Mouse (Mus musculus) hindbrain, embryonic 16.5 days (tissue): ENCODE measurements at regions not wholly inside any gene's neighbourhood (a gene's known extent, or its start where the extent isn't known, plus 50 kb on each side); places are given as distances from the start of the nearest gene placed in this dataset.

Experiments used
- ATAC-seq: fragments of 200-750 bp; cut with Nextera tagmentation; 2 replicates; pipeline ENCODE4 v1.8.0; 2017; ENCODE audit warnings: moderate TSS enrichment, moderate library complexity
- H3K27ac ChIP-seq: fragments of 300-500 bp; sonication (generic); 2 replicates; pipeline ENCODE4 v1.5.1; 2014; ENCODE audit warnings: low read depth, mild to moderate bottlenecking, control low read depth, low read length, moderate library complexity
- H3K27me3 ChIP-seq: fragments of 300-500 bp; sonication (generic); replicated peaks from 2 replicates; pipeline ENCODE4 v1.6.1; 2014; ENCODE audit warnings: low read length; ENCODE audit not compliant: control insufficient read depth, insufficient read depth
- H3K36me3 ChIP-seq: fragments of 300-500 bp; sonication (generic); 2 replicates; pipeline ENCODE4 v1.6.1; 2014; ENCODE audit warnings: mild to moderate bottlenecking, low read length, moderate library complexity, mixed read lengths; ENCODE audit not compliant: control insufficient read depth, insufficient read depth
- H3K4me1 ChIP-seq: fragments of 300-500 bp; sonication (generic); 2 replicates; pipeline ENCODE4 v1.6.1; 2014; ENCODE audit warnings: low read depth, low read length; ENCODE audit not compliant: control insufficient read depth, insufficient read depth
- H3K4me2 ChIP-seq: fragments of 300-500 bp; sonication (generic); 2 replicates; pipeline ENCODE4 v1.6.1; 2014; ENCODE audit warnings: mild to moderate bottlenecking, low read length, control low read depth, moderate library complexity
- H3K4me3 ChIP-seq: fragments of 300-500 bp; sonication (generic); 2 replicates; pipeline ENCODE4 v1.5.1; 2014; ENCODE audit warnings: mild to moderate bottlenecking, low read length, control low read depth, moderate library complexity
- H3K9ac ChIP-seq: fragments of 300-500 bp; sonication (generic); 2 replicates; pipeline ENCODE4 v1.6.1; 2014; ENCODE audit warnings: low read depth, mild to moderate bottlenecking, control low read depth, low read length, moderate library complexity
- H3K9me3 ChIP-seq: fragments of 300-500 bp; sonication (generic); 2 replicates; pipeline ENCODE4 v1.6.1; 2014; ENCODE audit warnings: mild to moderate bottlenecking, low read length, moderate library complexity; ENCODE audit not compliant: control insufficient read depth
- WGBS: fragments of 180-500 bp; shearing (Covaris S2); extraction: QIAGEN DNeasy Blood & Tissue Kit; methylation state at CpG from one replicate; pipeline ENCODE4 v1.1.7; 2014; 5-methylcytosine and 5-hydroxymethylcytosine counted together

DNA sequence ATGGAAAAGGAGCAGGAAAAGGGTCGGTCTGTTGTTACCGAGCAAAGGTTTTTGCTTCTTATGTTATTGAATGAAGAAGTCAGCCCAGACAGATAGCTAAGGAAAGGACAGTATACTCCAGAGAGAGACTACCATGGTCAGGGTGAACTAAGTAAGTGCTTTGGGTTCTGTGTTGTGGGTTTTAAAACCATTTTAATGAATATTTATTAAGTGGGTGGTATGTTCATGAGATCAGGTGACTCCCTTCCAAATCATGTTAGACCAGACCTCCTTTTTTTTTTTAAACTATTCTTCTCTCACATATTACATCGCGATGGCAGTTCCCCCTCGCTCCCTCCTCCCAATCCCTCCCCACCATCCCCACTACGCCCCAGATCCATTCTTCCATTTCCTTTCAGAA lies 67.3 kb upstream of the Bach2 start:
- H3K27me3 ChIP-seq = no peaks in the 10 kb centered on the region
- WGBS = 96% methylated on average over 6 of the region's 6 CpGs
- no peaks in the 10 kb centered on the region for H3K9me3 ChIP-seq
- H3K4me2 ChIP-seq = no peak overlapping the region
- H3K9ac ChIP-seq = no peak overlapping the region
- no peak overlapping the region for H3K27ac ChIP-seq
- no peak for ATAC-seq
- no peaks in the 10 kb centered on the region for H3K36me3 ChIP-seq
- H3K4me3 ChIP-seq = no peak overlapping the region
- H3K4me1 ChIP-seq = no peaks in the 10 kb centered on the region

DNA sequence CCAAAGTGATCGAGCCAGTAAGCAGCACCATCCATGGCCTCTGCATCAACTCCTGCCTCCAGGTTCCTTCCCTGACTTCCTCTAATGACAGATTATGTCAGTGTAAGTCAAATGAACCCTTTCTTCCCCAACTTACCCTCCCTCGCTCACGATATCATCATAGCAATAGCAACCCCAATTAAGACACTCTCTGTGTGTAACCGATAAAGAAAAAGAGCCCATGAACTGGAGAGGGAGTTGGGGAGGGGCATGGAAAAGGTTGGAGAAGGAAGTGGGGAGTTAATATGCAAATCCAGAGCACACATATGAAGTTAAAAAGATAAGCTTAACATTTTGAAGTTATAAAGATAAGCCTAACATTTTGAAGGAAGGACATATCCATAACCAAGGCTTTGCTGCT lies 65.6 kb upstream of the Bach2 start:
- Histone ChIP-seq H3K27ac (no peak overlapping the region), H3K4me2 (no peak overlapping the region), H3K36me3 (no peaks in the 10 kb centered on the region), H3K4me1 (no peaks in the 10 kb centered on the region), H3K27me3 (no peaks in the 10 kb centered on the region), H3K9me3 (no peaks in the 10 kb centered on the region), H3K4me3 (no peak overlapping the region), H3K9ac (no peak overlapping the region)
- ATAC-seq = no peak
- WGBS = 93% methylated on average over 4 of the region's 4 CpGs

DNA sequence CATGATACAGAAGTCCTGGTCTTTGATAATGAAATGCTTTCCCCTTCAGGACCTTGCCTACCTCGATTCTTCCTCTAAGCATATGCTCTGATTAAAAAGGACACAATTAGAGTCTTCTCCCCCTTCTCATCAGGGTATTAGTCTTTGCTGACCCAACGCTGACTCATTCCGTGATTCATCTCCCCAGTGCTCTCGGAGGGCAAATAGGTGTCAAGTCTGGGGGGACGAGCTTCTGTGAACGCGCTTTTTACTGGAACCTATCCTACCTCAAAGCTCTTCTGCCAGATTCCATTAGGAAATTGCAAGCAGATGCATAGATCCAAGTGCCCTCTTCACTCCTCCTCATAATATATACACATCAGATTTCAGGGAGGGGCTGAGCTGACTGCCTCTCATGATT lies 63.8 kb upstream of the Bach2 start:
- no peak overlapping the region for H3K4me2 ChIP-seq
- H3K36me3 ChIP-seq = no peaks in the 10 kb centered on the region
- 72% methylated on average over 7 of the region's 7 CpGs for WGBS
- H3K27me3 ChIP-seq = no peaks in the 10 kb centered on the region
- H3K4me1 ChIP-seq = no peaks in the 10 kb centered on the region
- H3K9ac ChIP-seq = no peak overlapping the region
- no peak overlapping the region for H3K4me3 ChIP-seq
- ATAC-seq = no peak
- no peaks in the 10 kb centered on the region for H3K9me3 ChIP-seq
- H3K27ac ChIP-seq = no peak overlapping the region

DNA sequence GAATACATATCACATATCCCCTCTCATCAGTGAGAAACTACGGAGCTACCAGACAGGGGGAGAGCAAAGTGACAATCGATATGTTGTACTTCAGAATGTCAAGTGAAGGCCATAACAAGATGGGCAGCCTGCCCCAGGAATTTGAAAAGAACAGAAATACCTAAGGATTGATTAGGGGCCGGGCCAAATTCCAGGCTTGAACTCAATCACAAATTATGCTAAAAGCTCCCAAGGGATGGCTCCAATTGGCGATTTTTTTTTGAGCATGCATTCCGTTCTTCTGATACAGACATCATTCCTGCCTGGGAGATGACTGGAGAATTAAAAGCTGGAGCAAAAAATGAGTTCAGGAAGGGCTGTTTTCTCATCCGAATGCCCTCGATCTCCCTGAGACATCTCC lies 63.4 kb upstream of the Bach2 start:
- no peaks in the 10 kb centered on the region for H3K9me3 ChIP-seq
- H3K36me3 ChIP-seq = no peaks in the 10 kb centered on the region
- no peaks in the 10 kb centered on the region for H3K4me1 ChIP-seq
- ATAC-seq = no peak
- H3K4me3 ChIP-seq = no peak overlapping the region
- H3K9ac ChIP-seq = no peak overlapping the region
- WGBS = 74% methylated on average over 7 of the region's 7 CpGs
- no peaks in the 10 kb centered on the region for H3K27me3 ChIP-seq
- H3K27ac ChIP-seq = no peak overlapping the region
- no peak overlapping the region for H3K4me2 ChIP-seq

DNA sequence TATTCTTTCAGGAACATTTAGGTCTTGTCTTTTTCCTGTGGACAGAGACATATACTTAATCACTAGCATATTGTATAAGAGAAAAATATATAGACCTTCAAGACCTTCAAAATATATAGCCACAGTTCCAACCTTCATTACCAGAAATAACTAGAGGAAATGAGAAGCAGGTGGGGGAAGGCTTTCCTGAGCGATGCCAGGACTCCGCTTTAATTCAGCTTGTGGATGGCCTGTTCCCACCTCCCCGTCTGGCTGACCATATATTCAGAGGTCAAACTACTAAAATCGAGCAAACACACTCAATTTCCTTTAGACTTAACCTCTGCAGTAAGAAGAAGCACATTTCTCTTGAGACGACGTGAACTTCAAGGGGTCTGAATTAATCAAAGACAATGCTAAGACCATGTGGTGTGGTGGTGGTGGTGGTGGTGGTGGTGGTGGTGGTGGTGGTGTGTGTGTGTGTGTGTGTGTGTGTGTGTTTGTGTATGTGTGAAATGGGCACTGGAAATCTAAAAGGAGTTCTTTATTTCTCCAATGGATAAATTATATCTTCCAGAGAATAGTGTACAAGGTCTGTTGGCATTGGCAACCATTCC lies 62.7 kb upstream of the Bach2 start:
- Histone ChIP-seq H3K4me3 (no peak overlapping the region), H3K27ac (no peak overlapping the region), H3K27me3 (no peaks in the 10 kb centered on the region), H3K9ac (no peak overlapping the region), H3K36me3 (no peaks in the 10 kb centered on the region), H3K4me2 (no peak overlapping the region), H3K4me1 (no peaks in the 10 kb centered on the region), H3K9me3 (no peaks in the 10 kb centered on the region)
- no peak for ATAC-seq
- 54% methylated on average over 6 of the region's 6 CpGs for WGBS

DNA sequence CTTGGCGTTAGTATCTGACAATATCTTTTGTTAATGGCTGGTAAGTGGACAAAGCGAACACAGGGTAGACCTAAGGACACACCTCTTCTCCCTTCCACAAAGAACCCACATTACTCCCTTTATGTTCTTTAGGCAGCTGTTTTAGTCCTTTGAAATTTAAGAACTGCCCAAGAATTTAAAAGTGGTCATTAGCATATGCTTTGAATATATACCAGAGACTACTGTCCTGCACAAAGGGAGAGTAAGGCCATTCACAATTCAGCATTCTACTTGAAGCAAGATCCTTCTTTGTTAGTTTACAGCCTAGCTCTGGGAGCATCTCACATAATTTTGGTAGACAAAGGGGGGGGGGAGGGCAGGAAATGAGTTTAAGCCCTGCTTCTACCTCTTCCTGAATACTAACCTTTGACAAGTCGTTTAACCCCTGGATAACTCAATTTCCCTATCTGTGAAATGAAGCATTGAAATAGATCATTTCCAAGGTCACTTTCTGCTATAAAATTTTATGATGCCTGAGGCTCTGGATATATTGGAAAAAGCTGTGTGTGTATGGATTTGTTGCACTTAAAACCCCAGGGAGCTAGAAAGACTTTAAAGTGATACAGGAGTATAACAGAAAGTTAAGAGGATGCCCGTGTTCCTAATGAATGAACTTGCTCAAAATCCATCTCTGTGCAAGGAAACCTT lies 62.0 kb upstream of the Bach2 start:
- WGBS = 34% methylated on average over 4 of the region's 4 CpGs
- Histone ChIP-seq H3K27ac (no peak overlapping the region), H3K9me3 (no peaks in the 10 kb centered on the region), H3K4me2 (no peak overlapping the region), H3K4me3 (no peak overlapping the region), H3K27me3 (no peaks in the 10 kb centered on the region), H3K36me3 (no peaks in the 10 kb centered on the region), H3K9ac (no peak overlapping the region), H3K4me1 (no peaks in the 10 kb centered on the region)
- ATAC-seq = no peak

GRCm38 (mm10) chr4:32177933-32178639 lies 60.5 kb upstream of the Bach2 start:
- no peaks in the 10 kb centered on the region for H3K27me3 ChIP-seq
- no peak for ATAC-seq
- no peak overlapping the region for H3K4me3 ChIP-seq
- 80% methylated on average over 7 of the region's 7 CpGs for WGBS
- no peak overlapping the region for H3K9ac ChIP-seq
- no peaks in the 10 kb centered on the region for H3K4me1 ChIP-seq
- H3K27ac ChIP-seq = no peak overlapping the region
- no peaks in the 10 kb centered on the region for H3K9me3 ChIP-seq
- H3K36me3 ChIP-seq = no peaks in the 10 kb centered on the region
- H3K4me2 ChIP-seq = no peak overlapping the region

- ATAC-seq = no peak
- Histone ChIP-seq H3K9ac (no peak overlapping the region), H3K9me3 (no peaks in the 10 kb centered on the region), H3K36me3 (no peaks in the 10 kb centered on the region), H3K27ac (no peak overlapping the region), H3K4me3 (no peak overlapping the region), H3K27me3 (no peaks in the 10 kb centered on the region), H3K4me1 (no peaks in the 10 kb centered on the region), H3K4me2 (no peak overlapping the region)
- WGBS = 48% methylated on average over 8 of the region's 8 CpGs
These were observed 58.8 kb upstream of the Bach2 start for GRCm38 (mm10) chr4:32179707-32180241.

- no peaks in the 10 kb centered on the region for H3K36me3 ChIP-seq
- no peak for ATAC-seq
- no peaks in the 10 kb centered on the region for H3K9me3 ChIP-seq
- H3K9ac ChIP-seq = no peak overlapping the region
- H3K4me3 ChIP-seq = no peak overlapping the region
- no peaks in the 10 kb centered on the region for H3K27me3 ChIP-seq
- no peak overlapping the region for H3K27ac ChIP-seq
- 88% methylated on average over 4 of the region's 4 CpGs for WGBS
- H3K4me1 ChIP-seq = no peaks in the 10 kb centered on the region; the same call in 1 of the 2 replicates
- H3K4me2 ChIP-seq = no peak overlapping the region
These were observed 54.8 kb upstream of the Bach2 start for GRCm38 (mm10) chr4:32183791-32184190.
